Mouse (Mus musculus) testis, adult 2 months (tissue): ENCODE measurements around the gene Soga1. TPM values are rescaled to one million over a fixed set of nuclear protein-coding genes. Genes with fewer than 3 reads are reported as not detected.

Experiments
- H3K27ac ChIP-seq: fragments of 200-500 bp; 2 replicates; pipeline ENCODE4 v1.5.1; 2012; ENCODE audit warnings: low read depth, low read length; ENCODE audit not compliant: control insufficient read depth, insufficient read depth
- H3K27me3 ChIP-seq: fragments of 200-500 bp; 2 replicates; pipeline ENCODE4 v1.6.1; 2012; ENCODE audit warnings: mild to moderate bottlenecking, low read length, moderate library complexity; ENCODE audit not compliant: control insufficient read depth, insufficient read depth
- H3K36me3 ChIP-seq: fragments of 200-500 bp; 2 replicates; pipeline ENCODE4 v1.6.1; 2012; ENCODE audit warnings: mild to moderate bottlenecking, low read length; ENCODE audit not compliant: control insufficient read depth, insufficient read depth
- H3K4me1 ChIP-seq: fragments of 200-500 bp; 2 replicates; pipeline ENCODE4 v1.6.1; 2012; ENCODE audit warnings: low read length; ENCODE audit not compliant: control insufficient read depth, insufficient read depth
- H3K4me3 ChIP-seq: fragments of 200-500 bp; 2 replicates; pipeline ENCODE4 v1.5.1; 2012; ENCODE audit warnings: low read depth, mild to moderate bottlenecking, low read length, moderate library complexity, mixed read lengths; ENCODE audit not compliant: control insufficient read depth
- CTCF ChIP-seq: fragments of 200-500 bp; IDR thresholded peaks from 2 replicates; pipeline ENCODE4 v1.5.1; 2012; ENCODE audit warnings: low read depth, mild to moderate bottlenecking, inconsistent platforms, low read length, moderate library complexity; ENCODE audit not compliant: control insufficient read depth, insufficient read depth, insufficient replicate concordance
- POLR2A ChIP-seq: fragments of 200-500 bp; IDR thresholded peaks from 2 replicates; pipeline ENCODE4 v1.6.1; 2012; ENCODE audit warnings: low read depth, mild to moderate bottlenecking, inconsistent platforms, low read length, moderate library complexity; ENCODE audit not compliant: control insufficient read depth
- polyA plus RNA-seq: library from polyadenylated mRNA; depleted of rRNA; stranded (reverse); fragments of >200 nt; gene quantifications from 2 replicates; pipeline ENCODE4 v1.2.3, GENCODE M21; 2012

Gene Soga1
- polyA plus RNA-seq, 1 experiment, result 4.5 TPM

- TF ChIP-seq POLR2A (no peak), CTCF (no peak)
- Histone ChIP-seq H3K27me3 (no peaks in the 10 kb centered on the region), H3K27ac (no peak overlapping the region), H3K36me3 (no peaks in the 10 kb centered on the region), H3K4me3 (no peak overlapping the region), H3K4me1 (peaks cover 12% of the 10 kb centered on the region)
Measured at GRCm38 (mm10) chr2:157046956-157047355, 32.1 kb downstream of the Soga1 start.

GRCm38 (mm10) chr2:157045932-157046331, 33.1 kb downstream of the Soga1 start:
- no peak overlapping the region for H3K4me3 ChIP-seq
- no peaks in the 10 kb centered on the region for H3K36me3 ChIP-seq
- no peak for TF ChIP-seq CTCF
- no peak for TF ChIP-seq POLR2A

DNA sequence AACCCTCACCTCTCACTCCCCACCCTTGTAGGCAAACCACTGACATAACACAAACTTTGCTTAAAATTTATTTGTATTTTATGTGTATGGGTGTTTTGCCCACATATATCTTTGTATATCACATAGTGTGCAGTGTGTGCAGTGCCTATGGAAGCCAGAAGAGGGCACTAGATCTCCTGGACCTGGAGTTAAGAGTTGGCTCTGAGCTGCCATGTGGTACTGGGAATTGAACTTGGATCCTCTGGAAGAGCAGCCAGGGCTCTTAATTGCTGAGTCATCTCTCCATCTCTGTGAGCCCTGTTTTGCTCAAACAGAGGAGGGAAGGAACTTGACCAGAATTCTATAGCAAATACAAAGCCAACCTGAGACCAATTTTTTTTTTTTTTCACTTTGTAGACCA, 35.1 kb downstream of the Soga1 start:
- no peak overlapping the region for H3K4me3 ChIP-seq
- no peaks in the 10 kb centered on the region for H3K36me3 ChIP-seq
- H3K4me1 ChIP-seq, result peaks cover 15% of the 10 kb centered on the region
- TF ChIP-seq POLR2A, result no peak
- peak; percentile 23; the same call in 1 of the 2 replicates for TF ChIP-seq CTCF
- H3K27me3 ChIP-seq, result no peaks in the 10 kb centered on the region
- H3K27ac ChIP-seq, result no peak overlapping the region

More at GRCm38 (mm10) chr2:157045932-157046331, 33.1 kb downstream of the Soga1 start:
- peaks cover 12% of the 10 kb centered on the region for H3K4me1 ChIP-seq
- no peaks in the 10 kb centered on the region for H3K27me3 ChIP-seq
- no peak overlapping the region for H3K27ac ChIP-seq

DNA sequence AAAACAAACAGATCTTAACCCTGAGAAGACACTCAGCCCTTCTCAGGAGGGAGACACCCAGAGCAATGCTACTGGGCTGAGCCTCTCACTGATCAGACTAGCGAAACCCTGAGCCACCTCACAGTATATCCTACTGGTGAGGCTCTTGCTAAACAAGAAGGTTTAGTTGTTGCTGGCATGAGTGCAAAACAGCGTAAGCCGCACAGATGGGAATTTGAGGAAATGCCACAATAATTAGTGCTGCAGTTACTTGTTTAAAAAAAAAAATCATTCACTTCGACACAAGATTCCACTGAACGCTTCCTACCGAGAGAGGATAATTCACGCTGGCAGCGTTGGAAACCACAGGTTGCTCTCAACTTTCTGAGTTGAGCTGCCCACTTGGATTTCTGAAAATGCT, 35.5 kb downstream of the Soga1 start:
- no peak for TF ChIP-seq CTCF
- no peak for TF ChIP-seq POLR2A
- Histone ChIP-seq H3K4me3 (no peak overlapping the region), H3K36me3 (no peaks in the 10 kb centered on the region), H3K27me3 (no peaks in the 10 kb centered on the region), H3K4me1 (peaks cover 13% of the 10 kb centered on the region), H3K27ac (no peak overlapping the region)

GRCm38 (mm10) chr2:157041421-157041820, 37.6 kb downstream of the Soga1 start:
- no peak overlapping the region for H3K27ac ChIP-seq
- H3K4me3 ChIP-seq, result no peak overlapping the region
- H3K27me3 ChIP-seq, result no peaks in the 10 kb centered on the region
- no peak for TF ChIP-seq CTCF
- H3K4me1 ChIP-seq, result peaks cover 11% of the 10 kb centered on the region
- H3K36me3 ChIP-seq, result no peaks in the 10 kb centered on the region

- H3K27ac ChIP-seq, result no peak overlapping the region
- no peaks in the 10 kb centered on the region for H3K27me3 ChIP-seq
- no peak overlapping the region; the same call in 1 of the 2 replicates for H3K4me3 ChIP-seq
- TF ChIP-seq CTCF (no peak), POLR2A (no peak)
- H3K36me3 ChIP-seq, result no peaks in the 10 kb centered on the region
- peaks cover 11% of the 10 kb centered on the region for H3K4me1 ChIP-seq
Measured at GRCm38 (mm10) chr2:157040649-157041046, 38.4 kb downstream of the Soga1 start.

- Histone ChIP-seq H3K4me3 (peak overlapping the region; percentile 5), H3K4me1 (peaks cover 11% of the 10 kb centered on the region), H3K27me3 (no peaks in the 10 kb centered on the region), H3K27ac (peak overlapping the region; percentile 15; the same call in 1 of the 2 replicates), H3K36me3 (no peaks in the 10 kb centered on the region)
- TF ChIP-seq POLR2A, result no peak; the same call in 1 of the 2 replicates
- TF ChIP-seq CTCF, result no peak
Measured at GRCm38 (mm10) chr2:157039900-157040648, 39.0 kb downstream of the Soga1 start.

GRCm38 (mm10) chr2:157037303-157037702, 41.8 kb downstream of the Soga1 start:
- H3K4me1 ChIP-seq, result peaks cover 11% of the 10 kb centered on the region
- TF ChIP-seq POLR2A (no peak), CTCF (no peak)
- no peaks in the 10 kb centered on the region for H3K27me3 ChIP-seq
- no peak overlapping the region for H3K4me3 ChIP-seq
- H3K27ac ChIP-seq, result no peak overlapping the region
- no peaks in the 10 kb centered on the region for H3K36me3 ChIP-seq
